Mouse (Mus musculus) embryonic fibroblast, embryonic 13.5 days (primary cell): Measurements from ENCODE around the gene Coro6. TPM values are rescaled to one million over a fixed set of nuclear protein-coding genes. Genes with fewer than 3 reads are reported as not detected.

Experiments
- H3K27ac ChIP-seq: 2 replicates; pipeline ENCODE4 v1.5.1; 2012; ENCODE audit warnings: low read length, control low read depth, inconsistent platforms; ENCODE audit not compliant: insufficient read depth
- H3K4me1 ChIP-seq: 2 replicates; pipeline ENCODE4 v1.6.1; 2011; ENCODE audit warnings: low read length; ENCODE audit not compliant: control insufficient read depth, insufficient read depth
- H3K4me3 ChIP-seq: 2 replicates; pipeline ENCODE4 v1.5.1; 2011; ENCODE audit warnings: mild to moderate bottlenecking, control low read depth, low read length; ENCODE audit not compliant: insufficient read depth
- CTCF ChIP-seq: IDR thresholded peaks from 2 replicates; pipeline ENCODE4 v1.5.1; 2011; ENCODE audit warnings: mild to moderate bottlenecking, control low read depth, low read length, moderate library complexity, borderline replicate concordance; ENCODE audit not compliant: insufficient read depth
- POLR2A ChIP-seq: IDR thresholded peaks from 2 replicates; pipeline ENCODE4 v1.6.1; 2011; ENCODE audit warnings: low read depth, mild to moderate bottlenecking, control low read depth, low read length, moderate library complexity
- polyA plus RNA-seq: library from polyadenylated mRNA; stranded (reverse); fragments of >200 nt; gene quantifications from 2 replicates; pipeline ENCODE4 v1.2.4, GENCODE M21; 2011; ENCODE audit warnings: low read depth; ENCODE audit not compliant: missing spikeins, insufficient read length

The Coro6 gene
- polyA plus RNA-seq, 1 experiment = 2.1 TPM

DNA sequence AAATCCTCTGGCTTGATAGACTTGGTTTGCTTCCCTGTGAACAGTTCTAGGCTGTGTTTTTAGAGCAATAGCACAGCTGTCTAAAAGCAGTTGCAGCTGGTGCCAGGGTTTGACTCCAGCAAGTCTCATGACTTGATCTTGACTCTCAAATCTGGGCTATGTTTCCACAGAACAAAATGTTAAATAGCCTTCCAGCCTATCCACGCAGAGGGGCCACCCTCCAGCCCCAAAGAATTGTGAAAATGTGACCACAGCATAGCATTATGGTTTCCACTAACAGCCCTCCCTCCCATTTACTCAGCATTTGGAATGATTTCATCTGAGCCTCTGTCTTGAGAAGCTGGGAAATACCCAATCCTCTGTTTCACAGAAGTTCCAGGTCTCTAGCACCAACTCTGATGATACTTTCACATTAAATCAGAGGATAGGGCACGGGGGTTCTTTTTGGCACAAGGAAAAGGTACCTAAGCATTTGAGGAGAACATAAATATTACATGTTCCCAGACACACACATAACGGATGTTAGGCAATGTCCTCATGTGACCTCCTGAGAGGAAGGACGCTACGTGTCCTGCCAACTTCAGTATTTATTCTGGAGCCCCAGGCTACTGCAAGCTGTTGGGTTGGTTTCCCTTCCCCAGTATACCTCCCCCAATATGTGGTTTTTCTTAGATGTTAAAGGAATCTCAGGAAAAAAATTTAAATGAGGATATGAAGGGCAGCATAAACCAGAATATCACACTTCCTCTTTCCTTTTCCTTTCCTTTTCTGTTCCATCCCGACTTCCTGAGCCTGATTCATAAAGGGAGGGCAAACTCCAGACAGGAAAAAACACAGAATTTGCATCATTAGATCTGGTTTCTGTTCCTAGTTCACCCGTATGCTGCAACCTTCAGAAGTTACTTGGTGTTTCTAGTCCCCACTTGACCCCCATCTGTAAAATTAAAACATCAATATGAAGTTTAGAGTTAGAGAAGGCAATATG lies 19.7 kb upstream of the Coro6 start:
- Histone ChIP-seq H3K4me1 (peaks cover 8% of the 10 kb centered on the region), H3K27ac (peak overlapping the region; percentile 97), H3K4me3 (no peak overlapping the region)
- TF ChIP-seq POLR2A = no peak
- no peak for TF ChIP-seq CTCF

DNA sequence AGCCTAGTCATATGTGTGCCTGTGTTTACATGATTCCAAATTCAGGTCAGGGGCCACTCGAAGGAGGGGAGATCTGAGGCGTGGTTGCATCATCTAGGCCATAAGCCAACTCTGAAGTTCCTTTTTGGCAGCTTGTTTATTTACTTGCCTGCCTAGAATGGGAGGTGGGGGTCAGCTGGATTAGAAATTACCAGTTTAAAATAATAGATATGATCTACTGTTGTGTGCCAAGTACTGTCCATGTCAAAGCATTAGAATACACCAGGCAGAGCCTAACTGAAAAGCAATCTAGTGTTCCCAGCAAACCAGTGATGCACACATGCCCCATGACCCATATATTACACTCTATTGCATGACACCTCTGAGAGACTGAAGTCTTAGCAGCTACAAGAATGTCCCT lies 17.3 kb upstream of the Coro6 start:
- TF ChIP-seq POLR2A (no peak), CTCF (no peak)
- Histone ChIP-seq H3K4me3 (no peak overlapping the region), H3K27ac (no peak overlapping the region), H3K4me1 (peaks cover 8% of the 10 kb centered on the region)

DNA sequence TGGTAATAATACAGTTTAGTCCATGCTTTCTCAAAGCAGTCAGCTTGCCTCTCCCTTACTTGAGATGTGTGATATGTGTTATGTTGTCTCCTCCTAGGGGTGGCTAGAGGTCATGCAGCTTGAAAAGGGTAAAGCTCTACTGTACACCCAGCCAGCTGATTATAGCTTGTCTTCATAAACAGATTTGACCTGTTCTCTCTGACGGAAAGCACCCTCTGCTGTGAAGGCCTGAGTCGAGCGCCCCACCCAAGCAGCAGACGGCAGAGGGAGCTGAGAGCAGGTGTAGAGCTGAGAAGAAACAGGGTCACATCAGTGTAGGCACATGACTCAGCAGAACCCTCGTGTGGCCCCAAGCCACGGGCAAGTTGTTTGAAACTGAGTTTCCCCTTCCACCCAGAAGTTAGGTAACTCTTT lies 15.6 kb upstream of the Coro6 start:
- Histone ChIP-seq H3K27ac (no peak overlapping the region), H3K4me1 (peaks cover 6% of the 10 kb centered on the region), H3K4me3 (no peak overlapping the region)
- TF ChIP-seq POLR2A (no peak), CTCF (0 out of 2 replicates have a peak, but pooled peaks have one; percentile 0)

DNA sequence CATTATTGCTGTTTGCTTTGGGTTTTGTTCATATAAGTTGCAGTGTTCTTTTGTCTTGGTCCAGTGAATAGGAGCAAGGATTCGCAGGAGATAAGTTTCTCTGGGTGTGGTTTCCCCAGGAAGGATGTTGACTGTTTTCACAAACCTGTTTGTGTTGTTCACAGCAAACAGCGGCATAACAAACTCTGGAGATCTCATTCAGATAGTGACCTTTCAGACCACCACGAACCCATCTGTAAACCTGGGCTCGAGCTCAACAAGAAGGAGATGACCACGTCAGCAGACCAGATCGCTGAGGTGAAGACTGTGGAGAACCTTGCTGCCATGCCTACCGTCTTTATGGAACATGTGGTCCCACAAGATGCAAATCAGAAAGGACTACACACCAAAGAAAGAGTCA lies 13.0 kb upstream of the Coro6 start:
- TF ChIP-seq CTCF = no peak
- TF ChIP-seq POLR2A = no peak
- Histone ChIP-seq H3K4me1 (peaks cover 4% of the 10 kb centered on the region; the same call in 1 of the 2 replicates), H3K27ac (no peak overlapping the region), H3K4me3 (no peak overlapping the region)

DNA sequence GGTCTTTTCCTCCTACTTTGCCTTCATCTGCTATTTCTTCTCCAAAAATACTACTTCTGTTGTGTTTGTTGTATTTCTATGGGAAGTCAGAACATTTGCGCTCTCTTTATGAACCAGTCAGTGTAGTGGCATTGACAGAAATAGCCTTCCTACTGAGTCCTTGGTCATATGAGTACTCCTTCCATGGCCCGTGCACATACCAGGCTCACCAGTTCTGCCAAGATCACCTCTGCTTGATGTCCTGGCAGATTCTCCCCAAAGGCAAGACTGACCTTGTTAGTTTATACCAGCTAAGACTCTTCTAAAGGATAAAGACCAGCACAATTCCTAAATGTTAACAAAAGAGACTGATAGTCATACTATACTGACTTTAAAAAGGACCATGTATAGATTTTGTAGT lies 10.5 kb upstream of the Coro6 start:
- Histone ChIP-seq H3K4me1 (peaks cover under 1% of the 10 kb centered on the region; the same call in 1 of the 2 replicates), H3K27ac (no peak overlapping the region), H3K4me3 (no peak overlapping the region)
- TF ChIP-seq POLR2A (no peak), CTCF (no peak)

DNA sequence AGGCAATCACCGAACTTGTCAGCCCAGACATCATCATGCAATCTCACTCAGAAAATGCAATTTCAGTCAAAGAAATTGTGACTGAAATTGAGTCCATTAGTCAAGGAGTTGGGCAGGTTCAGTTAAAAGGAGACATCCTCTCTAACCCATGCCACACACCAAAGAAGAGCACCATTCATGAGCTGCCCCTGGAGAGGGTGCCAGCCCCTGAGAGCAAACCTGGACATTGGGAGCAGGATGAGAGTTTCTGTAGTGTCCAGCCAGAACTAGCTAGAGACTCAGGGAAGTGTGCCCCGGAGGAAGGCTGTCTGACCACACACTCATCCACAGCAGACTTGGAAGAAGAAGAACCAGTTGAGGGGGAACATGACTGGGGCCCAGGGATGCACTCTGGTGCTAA lies 8.8 kb upstream of the Coro6 start:
- Histone ChIP-seq H3K4me3 (no peak overlapping the region), H3K27ac (no peak overlapping the region), H3K4me1 (no peaks in the 10 kb centered on the region)
- TF ChIP-seq POLR2A = no peak
- TF ChIP-seq CTCF = no peak

DNA sequence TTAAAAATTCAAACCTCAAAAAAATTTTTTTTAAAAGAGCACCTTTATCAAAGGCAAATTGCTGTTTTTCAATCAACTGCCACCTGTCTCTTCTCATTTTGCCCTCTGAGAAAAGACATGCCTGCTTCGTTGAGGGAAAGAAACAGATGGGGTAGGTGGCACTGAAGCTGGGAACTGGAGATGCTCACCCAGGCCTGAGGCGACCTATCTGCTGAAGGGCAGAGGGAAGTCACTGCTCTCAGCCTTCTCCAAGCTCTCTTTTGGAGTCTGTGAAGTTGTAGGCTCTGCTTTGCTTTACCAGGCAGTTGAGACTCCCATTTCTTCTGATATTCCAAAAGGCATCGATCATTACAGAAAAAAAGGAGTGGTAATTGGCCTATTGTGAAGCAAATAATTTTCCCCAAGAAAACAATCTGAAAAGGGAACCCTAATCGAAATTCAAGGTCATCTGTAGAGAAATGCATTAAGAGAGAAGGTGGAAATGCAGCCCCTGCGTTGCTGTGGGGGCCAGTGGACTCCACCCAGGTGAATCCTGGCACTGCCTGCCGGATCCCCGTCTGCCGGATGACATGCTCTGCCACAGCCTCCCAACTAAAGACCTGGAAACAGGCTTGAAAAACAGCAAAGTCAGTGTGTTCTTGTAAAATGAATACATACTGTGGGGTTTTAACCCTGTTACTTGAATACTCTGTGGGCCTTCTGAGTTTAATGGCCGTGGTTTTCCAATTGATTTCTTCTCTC lies 6.3 kb upstream of the Coro6 start:
- Histone ChIP-seq H3K4me1 (no peaks in the 10 kb centered on the region), H3K27ac (no peak overlapping the region), H3K4me3 (no peak overlapping the region)
- TF ChIP-seq CTCF = no peak
- TF ChIP-seq POLR2A = no peak

DNA sequence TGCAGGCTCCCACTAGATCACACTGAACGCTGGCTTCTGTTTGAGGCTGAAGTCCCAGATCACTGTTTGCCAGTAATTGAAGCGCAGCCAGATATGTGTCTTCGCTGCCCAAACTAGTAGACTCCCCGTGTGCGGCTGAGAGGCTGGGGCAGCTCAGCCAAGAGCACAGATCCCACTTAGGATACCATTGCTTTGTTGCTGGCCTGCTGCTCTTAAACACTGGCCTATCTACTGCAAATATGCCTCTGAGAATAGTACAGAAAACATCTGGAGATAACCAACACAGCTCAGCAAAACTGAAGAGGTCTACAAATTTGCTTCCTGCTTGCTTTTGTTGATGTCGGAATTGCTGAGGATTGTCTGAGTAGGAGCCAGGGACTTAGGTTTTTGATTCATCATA lies 5.3 kb upstream of the Coro6 start:
- Histone ChIP-seq H3K4me3 (no peak overlapping the region), H3K4me1 (no peaks in the 10 kb centered on the region), H3K27ac (no peak overlapping the region)
- no peak for TF ChIP-seq POLR2A
- TF ChIP-seq CTCF = no peak

DNA sequence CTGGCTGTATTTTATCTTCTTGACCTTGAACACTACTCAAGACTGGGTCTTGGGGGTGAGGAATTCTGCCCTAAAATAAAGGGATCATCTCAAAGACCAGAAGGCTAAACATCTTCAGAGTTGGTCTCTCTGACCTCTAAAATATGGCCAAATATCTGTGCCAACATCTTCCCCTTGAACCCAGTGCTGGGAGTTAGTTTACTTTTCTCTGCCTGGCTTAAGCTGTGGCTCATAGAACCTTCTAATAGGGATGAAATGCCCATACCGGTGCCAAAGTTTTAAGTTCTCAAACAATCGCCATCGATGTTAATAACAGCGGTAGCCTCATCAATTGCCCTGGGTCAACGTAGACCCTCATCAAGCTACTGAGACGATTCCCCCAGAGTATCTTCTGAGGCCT lies 355 bp upstream of the Coro6 start:
- Histone ChIP-seq H3K4me1 (peaks cover 6% of the 10 kb centered on the region; the same call in 1 of the 2 replicates), H3K27ac (no peak overlapping the region), H3K4me3 (peak overlapping the region; percentile 58)
- TF ChIP-seq POLR2A (no peak), CTCF (no peak)

DNA sequence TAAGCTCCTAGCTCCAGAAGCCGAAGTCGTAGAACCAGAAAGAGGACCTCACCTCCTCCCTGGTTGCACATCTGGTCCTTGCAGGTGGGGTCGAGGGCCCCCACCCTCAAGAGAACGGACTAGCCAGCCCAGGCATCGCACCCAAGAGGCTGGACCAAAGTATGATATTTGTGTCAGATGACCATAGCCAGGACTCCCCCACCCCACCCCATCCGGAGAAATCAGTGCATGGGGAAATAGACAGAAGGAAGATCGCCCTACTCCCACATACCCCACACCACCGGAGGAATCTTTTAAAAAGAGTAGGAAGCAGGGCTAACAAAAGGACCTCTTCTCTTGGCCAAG lies 862 bp downstream of the Coro6 start:
- Histone ChIP-seq H3K27ac (no peak overlapping the region), H3K4me1 (peaks cover 6% of the 10 kb centered on the region; the same call in 1 of the 2 replicates), H3K4me3 (peak overlapping the region; percentile 58; the same call in 1 of the 2 replicates)
- TF ChIP-seq POLR2A (no peak), CTCF (no peak)
